Mouse (Mus musculus): ENCODE results near the gene Gabarap.

- TF ChIP-seq GATA1 (IDR thresholded peaks at IDR 0.05; ENCODE audit: borderline replicate concordance, low read length) (no peak), FLI1 (IDR thresholded peaks at IDR 0.05; ENCODE audit: low read length) (no peak)
Measured at GRCm38 (mm10) chr11:70031321-70031670, 40.4 kb downstream of the Gabarap start.
